Mouse (Mus musculus): Measurements from ENCODE around the gene Sqor. TPM values are rescaled to one million over a fixed set of nuclear protein-coding genes. Genes with fewer than 3 reads are reported as not detected.

Sqor gene
- polyA plus RNA-seq, 1 experiment from 2014 or later, result 9.4 TPM

- 55% methylated on average over 3 of the region's 3 CpGs for WGBS
- Histone ChIP-seq H3K9me3 (no peaks in the 10 kb centered on the region), H3K4me2 (no peak overlapping the region), H3K4me3 (no peak overlapping the region), H3K4me1 (peaks cover 5% of the 10 kb centered on the region), H3K9ac (no peak overlapping the region), H3K36me3 (no peaks in the 10 kb centered on the region), H3K27ac (no peak overlapping the region), H3K27me3 (no peaks in the 10 kb centered on the region; the same call in 1 of the 2 replicates)
- ATAC-seq (ENCODE audit: borderline replicate concordance, extremely low read depth, low FRiP score, low TSS enrichment), result no peak
Measured at GRCm38 (mm10) chr2:122762991-122763390, 2.0 kb upstream of the Sqor start.

GRCm38 (mm10) chr2:122764526-122764925, 511 bp upstream of the Sqor start:
- H3K27ac ChIP-seq, result no peak overlapping the region
- H3K4me3 ChIP-seq, result peak overlapping the region; percentile 51; the same call in 1 of the 2 replicates
- peaks cover 5% of the 10 kb centered on the region for H3K4me1 ChIP-seq
- no peak overlapping the region for H3K9ac ChIP-seq
- no peaks in the 10 kb centered on the region for H3K36me3 ChIP-seq
- H3K27me3 ChIP-seq, result no peaks in the 10 kb centered on the region; the same call in 1 of the 2 replicates
- ATAC-seq (ENCODE audit: borderline replicate concordance, extremely low read depth, low FRiP score, low TSS enrichment), result no peak
- no peaks in the 10 kb centered on the region for H3K9me3 ChIP-seq
- WGBS, result 49% methylated on average over 6 of the region's 6 CpGs
- peak overlapping the region; percentile 94; the same call in 1 of the 2 replicates for H3K4me2 ChIP-seq

GRCm38 (mm10) chr2:122765794-122766145, 733 bp downstream of the Sqor start:
- Histone ChIP-seq H3K4me2 (peak overlapping the region; percentile 94), H3K27me3 (no peaks in the 10 kb centered on the region; the same call in 1 of the 2 replicates), H3K27ac (no peak overlapping the region), H3K9ac (peak overlapping the region; percentile 46), H3K4me1 (peaks cover 5% of the 10 kb centered on the region), H3K9me3 (no peaks in the 10 kb centered on the region), H3K4me3 (peak overlapping the region; percentile 51), H3K36me3 (no peaks in the 10 kb centered on the region)
- no peak for ATAC-seq (ENCODE audit: borderline replicate concordance, extremely low read depth, low FRiP score, low TSS enrichment)
- 37% methylated on average over 3 of the region's 3 CpGs for WGBS

GRCm38 (mm10) chr2:122771002-122771401, 6.0 kb downstream of the Sqor start:
- ATAC-seq (ENCODE audit: borderline replicate concordance, extremely low read depth, low FRiP score, low TSS enrichment), result no peak
- Histone ChIP-seq H3K9me3 (no peaks in the 10 kb centered on the region), H3K4me1 (no peaks in the 10 kb centered on the region), H3K9ac (no peak overlapping the region), H3K27ac (no peak overlapping the region), H3K36me3 (no peaks in the 10 kb centered on the region), H3K4me2 (no peak overlapping the region), H3K4me3 (no peak overlapping the region), H3K27me3 (no peaks in the 10 kb centered on the region; the same call in 1 of the 2 replicates)
- WGBS, result 71% methylated on average over 2 of the region's 2 CpGs

- Histone ChIP-seq H3K9me3 (no peaks in the 10 kb centered on the region), H3K9ac (no peak overlapping the region), H3K27me3 (no peaks in the 10 kb centered on the region), H3K4me2 (no peak overlapping the region), H3K36me3 (no peaks in the 10 kb centered on the region), H3K4me1 (no peaks in the 10 kb centered on the region), H3K27ac (no peak overlapping the region), H3K4me3 (no peak overlapping the region)
- ATAC-seq (ENCODE audit: borderline replicate concordance, extremely low read depth, low FRiP score, low TSS enrichment), result no peak
- WGBS, result 78% methylated on average over 1 of the region's 1 CpGs
Measured at GRCm38 (mm10) chr2:122772899-122773298, 7.9 kb downstream of the Sqor start.

GRCm38 (mm10) chr2:122775491-122775890, 10.5 kb downstream of the Sqor start:
- Histone ChIP-seq H3K27me3 (no peaks in the 10 kb centered on the region), H3K4me3 (no peak overlapping the region), H3K9ac (no peak overlapping the region), H3K36me3 (no peaks in the 10 kb centered on the region), H3K4me2 (no peak overlapping the region), H3K4me1 (no peaks in the 10 kb centered on the region), H3K27ac (no peak overlapping the region), H3K9me3 (no peaks in the 10 kb centered on the region)
- no peak for ATAC-seq (ENCODE audit: borderline replicate concordance, extremely low read depth, low FRiP score, low TSS enrichment)
- 66% methylated on average over 1 of the region's 1 CpGs for WGBS

GRCm38 (mm10) chr2:122776823-122777222, 11.8 kb downstream of the Sqor start:
- Histone ChIP-seq H3K27me3 (no peaks in the 10 kb centered on the region), H3K4me2 (no peak overlapping the region), H3K36me3 (no peaks in the 10 kb centered on the region), H3K9me3 (no peaks in the 10 kb centered on the region), H3K4me3 (no peak overlapping the region), H3K4me1 (0 out of 2 replicates have a peak, but pooled peaks cover 11% of the 10 kb centered on the region), H3K9ac (no peak overlapping the region), H3K27ac (no peak overlapping the region)
- no peak for ATAC-seq (ENCODE audit: borderline replicate concordance, extremely low read depth, low FRiP score, low TSS enrichment)
- WGBS, result 60% methylated on average over 2 of the region's 2 CpGs

GRCm38 (mm10) chr2:122779967-122780366, 14.9 kb downstream of the Sqor start:
- H3K27me3 ChIP-seq, result no peaks in the 10 kb centered on the region
- ATAC-seq (ENCODE audit: borderline replicate concordance, extremely low read depth, low FRiP score, low TSS enrichment), result no peak
- 34% methylated on average over 5 of the region's 5 CpGs for WGBS
- H3K4me2 ChIP-seq, result no peak overlapping the region
- no peak overlapping the region for H3K4me3 ChIP-seq
- no peak overlapping the region for H3K9ac ChIP-seq
- H3K4me1 ChIP-seq, result 0 out of 2 replicates have a peak, but pooled peaks cover 14% of the 10 kb centered on the region
- no peak overlapping the region for H3K27ac ChIP-seq
- H3K36me3 ChIP-seq, result no peaks in the 10 kb centered on the region
- H3K9me3 ChIP-seq, result no peaks in the 10 kb centered on the region

- H3K4me2 ChIP-seq, result no peak overlapping the region
- no peak overlapping the region for H3K27ac ChIP-seq
- no peak overlapping the region for H3K9ac ChIP-seq
- no peaks in the 10 kb centered on the region for H3K9me3 ChIP-seq
- 0 out of 2 replicates have a peak, but pooled peaks cover 14% of the 10 kb centered on the region for H3K4me1 ChIP-seq
- ATAC-seq (ENCODE audit: borderline replicate concordance, extremely low read depth, low FRiP score, low TSS enrichment), result no peak
- no peaks in the 10 kb centered on the region for H3K27me3 ChIP-seq
- H3K4me3 ChIP-seq, result no peak overlapping the region
- no peaks in the 10 kb centered on the region for H3K36me3 ChIP-seq
- 39% methylated on average over 3 of the region's 3 CpGs for WGBS
Measured at GRCm38 (mm10) chr2:122780447-122780846, 15.4 kb downstream of the Sqor start.

GRCm38 (mm10) chr2:122781590-122782356, 16.7 kb downstream of the Sqor start:
- Histone ChIP-seq H3K4me1 (0 out of 2 replicates have a peak, but pooled peaks cover 14% of the 10 kb centered on the region), H3K4me3 (no peak overlapping the region), H3K9ac (no peak overlapping the region), H3K4me2 (no peak overlapping the region), H3K27ac (no peak overlapping the region), H3K27me3 (no peaks in the 10 kb centered on the region), H3K9me3 (no peaks in the 10 kb centered on the region), H3K36me3 (no peaks in the 10 kb centered on the region)
- ATAC-seq (ENCODE audit: borderline replicate concordance, extremely low read depth, low FRiP score, low TSS enrichment), result peak; percentile 74; the same call in 1 of the 2 replicates
- 53% methylated on average over 8 of the region's 8 CpGs for WGBS

- Histone ChIP-seq H3K9ac (no peak overlapping the region), H3K27ac (no peak overlapping the region), H3K9me3 (no peaks in the 10 kb centered on the region), H3K4me1 (0 out of 2 replicates have a peak, but pooled peaks cover 14% of the 10 kb centered on the region), H3K4me3 (no peak overlapping the region), H3K4me2 (no peak overlapping the region), H3K36me3 (no peaks in the 10 kb centered on the region), H3K27me3 (no peaks in the 10 kb centered on the region)
- 87% methylated on average over 2 of the region's 2 CpGs for WGBS
- ATAC-seq (ENCODE audit: borderline replicate concordance, extremely low read depth, low FRiP score, low TSS enrichment), result no peak
Measured at GRCm38 (mm10) chr2:122783730-122784129, 18.7 kb downstream of the Sqor start.

- Histone ChIP-seq H3K27me3 (no peaks in the 10 kb centered on the region), H3K27ac (no peak overlapping the region), H3K9ac (no peak overlapping the region), H3K36me3 (no peaks in the 10 kb centered on the region), H3K4me1 (0 out of 2 replicates have a peak, but pooled peaks cover 14% of the 10 kb centered on the region), H3K9me3 (no peaks in the 10 kb centered on the region), H3K4me2 (no peak overlapping the region), H3K4me3 (no peak overlapping the region)
- WGBS, result 83% methylated on average over 3 of the region's 3 CpGs
- no peak for ATAC-seq (ENCODE audit: borderline replicate concordance, extremely low read depth, low FRiP score, low TSS enrichment)
Measured at GRCm38 (mm10) chr2:122784701-122785100, 19.7 kb downstream of the Sqor start.
